Mouse (Mus musculus): ENCODE data around the gene Asb1.
A peak's percentile ranks its signal among the peaks of the same experiment; 100 is the strongest.

GRCm38 (mm10) chr1:91523759-91524158 lies 16.6 kb upstream of the Asb1 start:
- TF ChIP-seq CTCF (IDR thresholded peaks at IDR 0.05; ENCODE audit: insufficient read depth, low read length) (peak; percentile 97), POLR2A (IDR thresholded peaks at IDR 0.05; ENCODE audit: borderline replicate concordance, extremely low read depth, low read depth, low read length) (no peak)

Measured in lung, adult 2 months (tissue).